Mouse (Mus musculus): ENCODE results near the gene Pex6. TPM values are rescaled to one million over a fixed set of nuclear protein-coding genes. Genes with fewer than 3 reads are reported as not detected.

The Pex6 gene
- polyA plus RNA-seq (2015; fragmentation: Nextera tagmentation; extraction: Ambion mirVana): 25.2 and 27.9 TPM in 2 replicates

- Histone ChIP-seq H3K4me2 (replicated peaks) (peak within 1 kb of the TSS; percentile 99), H3K9me3 (no peaks in the 10 kb centered on the region), H3K4me3 (peak within 1 kb of the TSS; percentile 99), H3K4me1 (peaks cover 22% of the 10 kb centered on the region), H3K27ac (replicated peaks) (peak within 1 kb of the TSS; percentile 88), H3K9ac (replicated peaks) (peak within 1 kb of the TSS; percentile 85), H3K27me3 (no peaks in the 10 kb centered on the region), H3K36me3 (peaks cover 16% of the 10 kb centered on the region; the same call in 1 of the 2 replicates)
- 8% methylated on average over 36 of the region's 36 CpGs for WGBS
- peak; percentile 91 for ATAC-seq (replicated peaks)
These were observed at the start of gene Pex6 for GRCm38 (mm10) chr17:46710959-46711597. Pex6 (plus strand) TSS chr17:46711463.

DNA sequence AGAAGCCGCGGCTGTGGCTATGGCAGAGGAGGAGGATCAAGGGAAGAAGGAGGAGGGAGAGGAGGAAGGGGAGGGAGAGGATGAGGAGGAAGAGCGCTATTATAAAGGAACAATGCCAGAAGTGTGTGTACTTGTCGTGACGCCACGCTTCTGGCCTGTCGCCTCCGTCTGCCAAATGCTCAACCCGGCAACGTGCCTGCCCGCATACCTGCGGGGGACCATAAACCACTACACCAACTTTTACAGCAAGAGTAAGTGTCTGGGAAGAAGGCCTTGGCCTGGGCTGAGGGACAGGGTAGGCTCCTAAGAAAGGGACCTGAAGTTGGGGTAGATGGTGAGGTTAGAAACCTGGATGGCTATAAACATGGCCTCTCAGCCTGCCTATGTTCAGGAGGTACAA lies 49.3 kb upstream of the Pex6 start:
- WGBS: 89% methylated on average over 12 of the region's 12 CpGs
- no peak for ATAC-seq (replicated peaks)
- Histone ChIP-seq H3K4me1 (no peaks in the 10 kb centered on the region), H3K4me3 (no peak overlapping the region), H3K4me2 (replicated peaks) (no peak overlapping the region), H3K9me3 (no peaks in the 10 kb centered on the region), H3K36me3 (peaks cover 84% of the 10 kb centered on the region), H3K27ac (replicated peaks) (no peak overlapping the region), H3K27me3 (no peaks in the 10 kb centered on the region), H3K9ac (replicated peaks) (no peak overlapping the region)

DNA sequence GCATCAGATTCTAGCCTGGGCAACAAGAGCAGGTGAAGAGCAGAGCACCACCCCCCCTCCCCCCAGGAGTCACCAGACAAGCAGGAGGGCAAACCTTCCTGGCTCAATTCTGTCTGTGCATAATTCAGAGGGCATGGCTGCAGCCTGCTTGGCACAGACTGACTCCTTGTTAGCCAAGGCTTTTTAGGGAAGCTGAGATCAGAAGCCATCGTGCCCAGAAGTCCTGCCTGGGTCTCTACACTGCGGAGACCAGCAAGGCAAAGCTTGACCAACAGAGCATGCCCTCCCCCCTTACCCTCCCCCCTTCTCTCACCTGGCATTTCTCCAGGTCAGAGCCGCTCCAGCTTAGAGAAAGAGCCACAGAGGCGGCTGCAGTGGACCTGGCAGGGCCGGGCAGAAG lies 48.5 kb upstream of the Pex6 start:
- Histone ChIP-seq H3K4me2 (replicated peaks) (no peak overlapping the region), H3K36me3 (peaks cover 80% of the 10 kb centered on the region), H3K27ac (replicated peaks) (no peak overlapping the region), H3K4me3 (no peak overlapping the region), H3K27me3 (no peaks in the 10 kb centered on the region), H3K9ac (replicated peaks) (no peak overlapping the region), H3K4me1 (no peaks in the 10 kb centered on the region), H3K9me3 (no peaks in the 10 kb centered on the region)
- ATAC-seq (replicated peaks): no peak
- WGBS: 88% methylated on average over 5 of the region's 5 CpGs

DNA sequence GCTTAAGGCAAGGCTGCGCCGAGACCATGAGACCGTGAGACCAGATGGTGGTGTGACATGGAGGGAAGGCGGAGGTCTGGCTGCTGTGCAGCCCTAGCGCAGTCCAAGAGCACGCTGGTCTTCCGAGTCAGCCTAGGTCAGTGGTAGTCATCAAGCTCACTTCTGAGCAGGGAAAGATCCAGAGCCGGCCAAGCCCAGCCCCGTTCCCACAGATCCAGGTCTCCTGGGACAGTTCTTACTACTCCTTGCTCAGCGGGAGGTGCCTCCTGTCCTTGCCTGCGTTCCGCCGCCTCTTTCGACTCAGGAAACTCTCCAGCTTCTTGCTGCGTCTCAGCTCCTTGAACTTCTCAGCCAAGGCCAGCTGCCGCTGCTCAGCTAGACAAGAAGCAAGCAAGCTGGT lies 43.6 kb upstream of the Pex6 start:
- no peak for ATAC-seq (replicated peaks)
- H3K36me3 ChIP-seq: peaks cover 53% of the 10 kb centered on the region

DNA sequence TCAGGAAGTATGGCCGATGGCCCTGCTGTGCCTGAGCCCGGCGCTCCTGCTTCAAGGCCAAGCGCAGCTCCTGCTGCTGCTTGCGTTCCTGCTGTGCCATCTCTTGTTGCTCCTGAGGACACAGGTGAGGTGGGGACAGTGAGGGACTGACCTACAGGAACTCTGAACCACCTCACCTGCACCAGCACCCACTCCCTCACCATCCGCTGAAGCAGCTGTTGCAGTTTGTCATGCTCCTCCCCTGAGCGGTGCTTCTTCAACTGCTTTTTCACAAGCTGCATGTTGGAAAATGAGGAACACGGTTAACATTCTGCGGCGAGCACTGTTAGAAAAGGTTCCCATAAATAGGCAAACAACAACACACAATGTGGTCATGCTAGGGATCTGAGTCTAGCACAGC lies 41.4 kb upstream of the Pex6 start:
- no peak for ATAC-seq (replicated peaks)
- Histone ChIP-seq H3K4me3 (no peak overlapping the region), H3K4me1 (peaks cover 18% of the 10 kb centered on the region), H3K36me3 (peaks cover 34% of the 10 kb centered on the region), H3K27me3 (no peaks in the 10 kb centered on the region), H3K27ac (replicated peaks) (no peak overlapping the region), H3K9ac (replicated peaks) (no peak overlapping the region), H3K9me3 (no peaks in the 10 kb centered on the region), H3K4me2 (replicated peaks) (no peak overlapping the region)
- WGBS: 96% methylated on average over 10 of the region's 10 CpGs

More for the DNA sequence above, 43.6 kb upstream of the Pex6 start:
- Histone ChIP-seq H3K4me1 (no peaks in the 10 kb centered on the region; the same call in 1 of the 2 replicates), H3K27me3 (no peaks in the 10 kb centered on the region), H3K4me3 (no peak overlapping the region), H3K9ac (replicated peaks) (no peak overlapping the region), H3K27ac (replicated peaks) (no peak overlapping the region), H3K9me3 (no peaks in the 10 kb centered on the region), H3K4me2 (replicated peaks) (no peak overlapping the region)
- 89% methylated on average over 16 of the region's 16 CpGs for WGBS

- H3K36me3 ChIP-seq: peaks cover 44% of the 10 kb centered on the region
- H3K4me2 ChIP-seq (replicated peaks): peak within 1 kb of the TSS; percentile 83
- no peaks in the 10 kb centered on the region for H3K27me3 ChIP-seq
- H3K9me3 ChIP-seq: no peaks in the 10 kb centered on the region
- H3K27ac ChIP-seq (replicated peaks): peak within 1 kb of the TSS; percentile 69
- under 1% methylated on average over 43 of the region's 43 CpGs for WGBS
- peak within 1 kb of the TSS; percentile 73 for H3K4me3 ChIP-seq
- peaks cover 25% of the 10 kb centered on the region for H3K4me1 ChIP-seq
- peak within 1 kb of the TSS; percentile 60 for H3K9ac ChIP-seq (replicated peaks)
- peak; percentile 94 for ATAC-seq (replicated peaks)
These were observed 37.3 kb upstream of the Pex6 start, which contains the start of gene Rrp36 for GRCm38 (mm10) chr17:46673850-46674529. Rrp36 (minus strand) TSS chr17:46674352.

GRCm38 (mm10) chr17:46674530-46675283 lies 36.6 kb upstream of the Pex6 start:
- peaks cover 37% of the 10 kb centered on the region for H3K36me3 ChIP-seq
- H3K27me3 ChIP-seq: no peaks in the 10 kb centered on the region
- H3K27ac ChIP-seq (replicated peaks): peak overlapping the region; percentile 69
- peak overlapping the region; percentile 83 for H3K4me2 ChIP-seq (replicated peaks)
- H3K4me1 ChIP-seq: peaks cover 33% of the 10 kb centered on the region
- WGBS: 13% methylated on average over 14 of the region's 15 CpGs
- no peaks in the 10 kb centered on the region for H3K9me3 ChIP-seq
- peak; percentile 53 for ATAC-seq (replicated peaks)
- H3K4me3 ChIP-seq: peak overlapping the region; percentile 73
- peak overlapping the region; percentile 60 for H3K9ac ChIP-seq (replicated peaks)

- H3K36me3 ChIP-seq: peaks cover 39% of the 10 kb centered on the region
- H3K27ac ChIP-seq (replicated peaks): no peak within 1 kb of the TSS
These were observed 32.8 kb upstream of the Pex6 start, which contains the start of gene Mea1 for GRCm38 (mm10) chr17:46678416-46678815. Mea1 (plus strand) TSS chr17:46678793.

DNA sequence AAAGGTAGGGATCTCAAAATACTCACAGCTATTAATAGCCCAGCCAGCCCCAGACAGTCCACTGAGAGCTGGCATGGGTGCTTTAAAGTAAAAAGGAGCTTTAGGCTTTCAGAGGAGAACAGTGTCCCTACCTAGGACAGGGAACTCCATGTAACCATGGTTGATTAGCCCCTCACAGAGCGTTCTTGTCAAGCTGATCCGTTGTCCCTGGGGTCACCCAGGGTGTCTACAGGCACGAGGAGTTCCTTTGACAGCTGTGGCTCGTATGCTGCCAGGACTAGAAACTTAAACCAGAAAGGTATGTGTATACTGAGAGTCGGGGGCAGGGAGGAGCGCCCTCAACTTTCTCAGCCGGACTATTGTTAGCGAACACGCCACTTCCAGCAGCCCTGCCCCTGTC lies 32.4 kb upstream of the Pex6 start:
- no peak for ATAC-seq (replicated peaks)
- H3K4me2 ChIP-seq (replicated peaks): peak overlapping the region; percentile 62; the same call in 1 of the 2 replicates
- H3K27ac ChIP-seq (replicated peaks): no peak overlapping the region
- peaks cover 34% of the 10 kb centered on the region for H3K4me1 ChIP-seq
- peak overlapping the region; percentile 99; the same call in 1 of the 2 replicates for H3K4me3 ChIP-seq
- 68% methylated on average over 9 of the region's 9 CpGs for WGBS
- no peaks in the 10 kb centered on the region for H3K27me3 ChIP-seq
- peak overlapping the region; percentile 80; the same call in 1 of the 2 replicates for H3K9ac ChIP-seq (replicated peaks)
- peaks cover 44% of the 10 kb centered on the region for H3K36me3 ChIP-seq
- no peaks in the 10 kb centered on the region for H3K9me3 ChIP-seq

More at GRCm38 (mm10) chr17:46678416-46678815, 32.8 kb upstream of the Pex6 start, which contains the start of gene Mea1:
- H3K4me2 ChIP-seq (replicated peaks): peak within 1 kb of the TSS; percentile 62
- 92% methylated on average over 8 of the region's 9 CpGs for WGBS
- H3K27me3 ChIP-seq: no peaks in the 10 kb centered on the region
- no peaks in the 10 kb centered on the region for H3K9me3 ChIP-seq
- no peak for ATAC-seq (replicated peaks)
- H3K9ac ChIP-seq (replicated peaks): peak within 1 kb of the TSS; percentile 80
- H3K4me3 ChIP-seq: peak within 1 kb of the TSS; percentile 99
- peaks cover 37% of the 10 kb centered on the region for H3K4me1 ChIP-seq

- peak overlapping the region; percentile 99 for H3K4me3 ChIP-seq
- H3K27me3 ChIP-seq: no peaks in the 10 kb centered on the region
- H3K4me1 ChIP-seq: peaks cover 26% of the 10 kb centered on the region
- peaks cover 52% of the 10 kb centered on the region for H3K36me3 ChIP-seq
- H3K9ac ChIP-seq (replicated peaks): peak overlapping the region; percentile 80
- peak overlapping the region; percentile 94 for H3K27ac ChIP-seq (replicated peaks)
- H3K4me2 ChIP-seq (replicated peaks): peak overlapping the region; percentile 62
- WGBS: under 1% methylated on average over 34 of the region's 34 CpGs
- peak; percentile 14 for ATAC-seq (replicated peaks)
- no peaks in the 10 kb centered on the region for H3K9me3 ChIP-seq
These were observed 31.2 kb upstream of the Pex6 start for GRCm38 (mm10) chr17:46679843-46680759.

DNA sequence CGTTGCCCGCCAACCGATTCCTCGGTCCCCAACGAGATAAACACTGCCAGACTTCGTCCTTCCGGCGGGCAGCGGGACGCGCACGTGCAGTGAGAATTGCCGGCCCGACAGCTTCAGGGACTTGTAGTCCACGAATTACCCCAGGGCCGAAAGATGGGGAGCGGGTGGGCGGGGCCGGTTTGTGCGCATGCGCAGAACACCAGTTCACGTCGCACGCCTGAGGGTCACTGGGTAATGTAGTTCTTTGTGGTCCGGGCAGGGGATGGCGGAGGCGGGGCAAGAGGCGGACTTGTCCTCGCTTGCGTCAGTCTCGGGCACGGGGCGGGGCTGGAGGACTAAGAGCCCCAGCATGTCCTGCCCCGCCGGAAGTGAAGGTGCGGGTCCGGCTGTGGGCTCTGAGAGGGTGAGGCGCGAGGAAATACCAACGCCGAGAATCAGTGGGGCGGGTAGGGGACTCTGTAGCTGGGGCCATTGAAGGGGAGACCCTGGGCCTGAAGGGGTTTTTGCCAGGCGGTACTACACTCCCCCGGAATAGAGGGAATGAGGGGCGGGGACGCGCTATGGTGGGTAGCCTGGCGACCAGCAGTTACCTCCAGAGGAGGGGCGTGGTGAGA lies 30.4 kb upstream of the Pex6 start, which contains the start of gene Klhdc3:
Klhdc3 (minus strand) TSS at position 155 of the 614 bp plus-strand sequence.
- H3K27me3 ChIP-seq: no peaks in the 10 kb centered on the region
- H3K4me1 ChIP-seq: peaks cover 26% of the 10 kb centered on the region
- H3K4me2 ChIP-seq (replicated peaks): peak within 1 kb of the TSS; percentile 87
- peak within 1 kb of the TSS; percentile 94 for H3K27ac ChIP-seq (replicated peaks)
- H3K9me3 ChIP-seq: no peaks in the 10 kb centered on the region
- peak within 1 kb of the TSS; percentile 80 for H3K9ac ChIP-seq (replicated peaks)
- ATAC-seq (replicated peaks): peak; percentile 97
- peaks cover 52% of the 10 kb centered on the region for H3K36me3 ChIP-seq
- under 1% methylated on average over 49 of the region's 49 CpGs for WGBS
- H3K4me3 ChIP-seq: peak within 1 kb of the TSS; percentile 99
